Mouse (Mus musculus) brain, adult 10 weeks (tissue): Measurements from ENCODE around the gene Slc15a3. TPM values are rescaled to one million over a fixed set of nuclear protein-coding genes. Genes with fewer than 3 reads are reported as not detected.

Experiments used
- polyA plus RNA-seq: library from polyadenylated mRNA; stranded (reverse); fragments of 350-450 nt; fragmentation: Illumina TruSeq; extraction: RNeasy Lipid Tissue Mini Kit (QIAGEN cat#74804); gene quantifications from one replicate; pipeline ENCODE4 v1.2.3, GENCODE M21; 2015; ENCODE audit warnings: low read depth, low replicate concordance

Slc15a3 gene
- polyA plus RNA-seq, result 1.3 TPM

DNA sequence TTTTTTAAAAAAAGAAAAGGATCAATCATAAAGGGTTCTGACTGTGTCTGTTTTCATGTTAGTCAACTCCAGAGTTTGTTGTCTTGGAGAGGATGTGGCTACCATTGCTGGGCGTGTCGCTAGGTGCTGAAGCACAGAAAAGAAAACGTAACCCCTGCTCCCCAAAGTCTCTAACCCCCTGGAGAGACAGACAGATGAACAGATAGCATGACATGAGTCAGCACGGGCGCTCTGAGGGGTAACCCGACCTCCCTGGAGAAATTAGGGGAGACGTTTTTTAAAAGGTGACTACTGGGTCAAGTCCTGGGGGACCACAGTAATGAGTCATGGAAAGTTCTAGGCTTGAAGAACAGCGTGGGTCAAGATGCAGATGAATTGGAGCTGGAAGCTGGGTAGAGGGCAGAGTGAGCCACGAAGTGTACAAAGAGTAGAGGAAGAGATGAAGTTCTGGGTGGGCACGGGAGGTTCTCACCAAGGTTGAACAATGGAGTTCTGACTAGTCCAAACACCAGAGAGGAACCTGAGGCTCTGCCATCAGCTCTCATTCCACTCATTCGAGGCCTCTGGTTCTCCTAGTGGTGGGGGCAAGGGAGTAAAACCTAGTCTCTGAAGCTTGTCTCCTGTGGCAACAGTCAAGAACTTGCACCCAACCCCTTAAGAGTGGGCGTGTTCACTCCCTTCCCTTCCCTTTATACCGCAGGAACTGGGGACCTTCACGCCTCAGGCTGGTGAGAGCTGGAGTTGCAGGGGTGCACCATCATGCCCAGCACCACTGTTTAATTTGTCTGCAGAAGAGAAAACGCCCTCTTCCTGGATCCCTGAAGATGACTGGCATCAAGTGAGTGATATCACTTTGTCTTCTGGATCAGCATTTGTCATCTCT lies at the start of gene Slc15a3:
Slc15a3 (plus strand) TSS at position 718 of the 883 bp plus-strand sequence.

DNA sequence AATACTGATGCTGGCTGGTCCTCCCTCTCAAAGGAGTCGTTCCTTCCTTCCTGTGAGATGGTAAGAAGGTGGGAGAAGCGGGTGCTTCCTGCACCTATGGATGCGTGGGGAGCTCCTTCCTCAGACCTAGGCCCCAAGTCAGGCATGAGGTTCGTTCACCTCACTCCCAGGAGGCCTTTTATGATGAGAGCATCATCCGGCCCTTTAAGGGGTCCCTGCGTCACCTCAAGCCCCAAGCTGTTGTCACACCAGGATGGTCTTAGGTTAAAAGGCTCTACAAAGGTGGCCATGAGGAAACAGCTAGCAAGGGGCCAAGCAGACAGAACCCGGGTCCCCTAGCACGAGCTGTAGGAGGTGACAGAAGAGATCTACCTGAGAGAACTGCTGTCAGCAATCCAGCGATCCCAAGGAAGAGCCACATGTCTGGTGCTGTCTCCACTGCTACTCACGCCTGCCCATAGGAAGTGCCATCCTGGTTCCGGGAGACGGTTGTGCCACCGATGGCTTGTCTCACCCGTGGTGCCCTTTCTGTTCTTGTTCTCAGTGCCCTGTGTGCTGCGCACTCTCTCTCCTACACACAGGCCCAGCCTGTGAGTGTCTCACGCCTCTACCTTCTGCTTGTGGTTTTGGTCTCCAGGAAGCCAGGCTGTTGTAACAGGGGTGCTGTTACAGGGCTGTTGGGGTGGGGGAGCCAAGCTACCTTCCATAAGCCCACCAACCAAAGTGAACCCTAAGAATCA lies 9.9 kb upstream of the Slc15a3 start, which contains the start of gene Cd6:
Cd6 (minus strand) TSS at position 623 of the 740 bp plus-strand sequence.

GRCm38 (mm10) chr19:10869886-10870527 lies 30.5 kb downstream of the Slc15a3 start, which contains the start of gene Tmem132a:
Gene Tmem132a, minus strand, starts transcription at chr19:10869940.

DNA sequence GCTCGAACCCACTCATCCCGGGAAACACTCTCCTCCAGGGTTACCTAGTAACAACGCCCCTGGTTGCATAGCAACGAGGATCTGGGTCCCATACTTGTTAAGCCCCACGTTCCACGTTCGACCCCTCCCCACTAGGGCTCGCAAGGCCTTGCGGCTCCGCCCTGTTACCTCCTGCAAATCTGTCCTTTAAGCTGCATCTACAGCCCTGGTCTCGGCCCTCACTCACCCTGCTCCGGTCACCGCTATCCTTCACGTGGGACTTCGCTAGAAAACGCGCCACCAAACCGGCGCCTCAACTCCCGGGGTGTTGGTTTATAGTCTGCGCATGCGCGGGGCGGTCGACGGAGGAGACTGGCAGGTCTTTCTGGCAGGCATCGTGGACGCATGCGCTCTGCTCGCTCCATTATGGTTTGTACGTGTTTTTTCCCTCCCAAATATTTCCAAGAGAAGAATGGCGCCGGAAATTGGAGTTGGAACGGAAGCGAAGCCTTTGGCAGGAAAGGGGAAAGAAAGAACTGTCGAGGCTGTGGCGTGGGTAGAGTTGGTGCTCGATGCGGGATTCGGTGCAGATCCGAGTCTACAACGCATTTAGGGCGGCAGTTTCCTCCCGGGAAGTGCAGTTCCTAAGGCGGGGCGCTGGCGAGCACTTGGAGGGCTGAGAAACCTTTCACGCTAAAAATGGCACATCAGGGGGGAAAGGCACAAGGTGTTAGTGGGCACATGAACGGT lies 42.1 kb downstream of the Slc15a3 start, which contains the start of gene Tmem109:
Tmem109 (minus strand) TSS at position 576 of the 729 bp plus-strand sequence.

DNA sequence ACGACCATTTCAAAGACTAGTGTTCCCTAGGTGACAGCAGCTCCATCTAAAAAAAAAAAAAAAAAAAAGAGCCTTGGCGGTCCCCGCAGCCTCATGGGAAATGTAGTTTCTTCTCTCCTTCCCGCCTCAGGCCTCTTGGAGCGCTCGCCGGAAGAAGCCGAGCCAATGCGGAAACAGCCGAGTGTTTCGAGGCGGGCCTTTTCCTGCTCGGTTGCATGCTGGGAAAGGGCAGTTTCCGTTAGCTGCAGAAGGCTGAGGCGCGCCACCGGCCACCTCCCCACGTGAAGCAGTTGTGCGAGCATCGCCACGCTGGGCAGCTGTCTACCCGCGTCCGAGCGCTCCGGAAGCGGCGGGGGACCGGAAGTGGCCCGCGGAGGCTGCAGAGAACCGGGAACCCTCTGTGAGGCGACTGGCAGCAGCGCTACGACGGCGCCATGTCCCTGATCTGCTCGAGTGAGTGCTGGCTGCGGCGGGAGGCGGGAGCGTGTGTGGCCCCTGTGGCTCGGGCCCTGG lies 55.5 kb downstream of the Slc15a3 start, which contains the start of gene Prpf19:
Prpf19 (plus strand) TSS at position 216 of the 513 bp plus-strand sequence.

Other genes starting within 250 kb of the Slc15a3 start
- 149 TPM for gene Ddb1, start 234.4 kb upstream of the Slc15a3 start, polyA plus RNA-seq
- gene Tkfc, start 234.1 kb upstream of the Slc15a3 start, polyA plus RNA-seq, result 11.8 TPM
- gene Vwce, start 205.5 kb upstream of the Slc15a3 start, polyA plus RNA-seq, result 0.21 TPM
- gene Pga5, start 161.7 kb upstream of the Slc15a3 start, polyA plus RNA-seq, result not detected
- 20.6 TPM for gene Vps37c, start 151.0 kb upstream of the Slc15a3 start, polyA plus RNA-seq
- gene Cd5, start 100.7 kb upstream of the Slc15a3 start, polyA plus RNA-seq, result 0.19 TPM
- 3.3 TPM for gene Cd6, start 9.7 kb upstream of the Slc15a3 start, polyA plus RNA-seq
- 126 TPM for gene Tmem132a, start 30.2 kb downstream of the Slc15a3 start, polyA plus RNA-seq
- 42.7 TPM for gene Tmem109, start 42.3 kb downstream of the Slc15a3 start, polyA plus RNA-seq
- 231 TPM for gene Prpf19, start 55.5 kb downstream of the Slc15a3 start, polyA plus RNA-seq
- gene Zp1, start 80.9 kb downstream of the Slc15a3 start, polyA plus RNA-seq, result not detected
- not detected for gene Ptgdr2, start 97.4 kb downstream of the Slc15a3 start, polyA plus RNA-seq
- 6.3 TPM for gene Ccdc86, start 109.5 kb downstream of the Slc15a3 start, polyA plus RNA-seq
- gene Ms4a10, start 134.9 kb downstream of the Slc15a3 start, polyA plus RNA-seq, result not detected
- not detected for gene Ms4a15, start 153.5 kb downstream of the Slc15a3 start, polyA plus RNA-seq
- not detected for gene Ms4a18, start 178.3 kb downstream of the Slc15a3 start, polyA plus RNA-seq
- gene Ms4a8a, start 241.4 kb downstream of the Slc15a3 start, polyA plus RNA-seq, result not detected